Mouse (Mus musculus) c-Kit-positive CD71-negative TER-119-negative erythroid progenitor cells, embryonic 14.5 days (primary cell): Measurements from ENCODE around the gene Ptbp3.

ENCODE experiments used
- DNase-seq: peaks from one replicate; pipeline ENCODE4 v3.0.0-alpha.2; 2013; ENCODE audit warnings: low read depth

Ptbp3 gene

GRCm38 (mm10) chr4:59434039-59434438 lies 115.1 kb downstream of the Ptbp3 start:
- no peak for DNase-seq

GRCm38 (mm10) chr4:59429128-59429527 lies 120.0 kb downstream of the Ptbp3 start:
- DNase-seq = no peak

GRCm38 (mm10) chr4:59426429-59426828 lies 122.7 kb downstream of the Ptbp3 start:
- no peak for DNase-seq

GRCm38 (mm10) chr4:59422808-59423207 lies 126.4 kb downstream of the Ptbp3 start:
- no peak for DNase-seq

GRCm38 (mm10) chr4:59422025-59422783 lies 127.0 kb downstream of the Ptbp3 start:
- no peak for DNase-seq
